Mouse (Mus musculus) liver, embryonic 12.5 days (tissue): ENCODE data around the gene Pilra. TPM values are rescaled to one million over a fixed set of nuclear protein-coding genes. Genes with fewer than 3 reads are reported as not detected.

Experiments
- ATAC-seq: fragments of 200-750 bp; cut with Nextera tagmentation; 2 replicates; pipeline ENCODE4 v1.8.0; 2017; ENCODE audit warnings: moderate number of reproducible peaks, mild to moderate bottlenecking, moderate library complexity
- H3K27ac ChIP-seq: fragments of 300-500 bp; sonication (generic); 2 replicates; pipeline ENCODE4 v1.5.1; 2016; ENCODE audit warnings: mild to moderate bottlenecking
- H3K27me3 ChIP-seq: fragments of 300-500 bp; sonication (generic); replicated peaks from 2 replicates; pipeline ENCODE4 v1.6.1; 2016; ENCODE audit warnings: mild to moderate bottlenecking, moderate library complexity
- H3K36me3 ChIP-seq: fragments of 300-500 bp; sonication (generic); 2 replicates; pipeline ENCODE4 v1.6.1; 2016; ENCODE audit warnings: mild to moderate bottlenecking, moderate library complexity
- H3K4me1 ChIP-seq: fragments of 300-500 bp; sonication (generic); 2 replicates; pipeline ENCODE4 v1.6.1; 2016
- H3K4me2 ChIP-seq: fragments of 300-500 bp; sonication (generic); 2 replicates; pipeline ENCODE4 v1.6.1; 2016; ENCODE audit warnings: mild to moderate bottlenecking, moderate library complexity
- H3K4me3 ChIP-seq: fragments of 300-500 bp; sonication (generic); 2 replicates; pipeline ENCODE4 v1.5.1; 2016; ENCODE audit warnings: mild to moderate bottlenecking, moderate library complexity
- H3K9ac ChIP-seq: fragments of 300-500 bp; sonication (generic); 2 replicates; pipeline ENCODE4 v1.6.1; 2016; ENCODE audit warnings: mild to moderate bottlenecking, moderate library complexity
- H3K9me3 ChIP-seq: fragments of 300-500 bp; sonication (generic); replicated peaks from 2 replicates; pipeline ENCODE4 v1.6.1; 2016; ENCODE audit warnings: mild to moderate bottlenecking, moderate library complexity
- WGBS: fragments of 180-500 bp; shearing (Covaris S2); methylation state at CpG from one replicate; pipeline ENCODE4 v1.1.7; 2016; ENCODE audit not compliant: insufficient replicate concordance; 5-methylcytosine and 5-hydroxymethylcytosine counted together
- polyA plus RNA-seq: library from polyadenylated mRNA; unstranded; fragments of >200 nt; fragmentation: Nextera tagmentation; extraction: Ambion mirVana; gene quantifications from 2 replicates; pipeline ENCODE4 v1.2.1, GENCODE M21; 2016

Pilra gene
- polyA plus RNA-seq, 1 experiment from 2014 or later = 1.0 TPM

- peaks cover 48% of the 10 kb centered on the region for H3K36me3 ChIP-seq
- peaks cover 4% of the 10 kb centered on the region; the same call in 1 of the 2 replicates for H3K27me3 ChIP-seq
- WGBS = 2% methylated on average over 62 of the region's 62 CpGs
- peak overlapping the region; percentile 98 for H3K4me2 ChIP-seq
- H3K4me3 ChIP-seq = peak overlapping the region; percentile 76
- peak; percentile 13 for ATAC-seq
- peak overlapping the region; percentile 91 for H3K9ac ChIP-seq
- H3K4me1 ChIP-seq = peaks cover 58% of the 10 kb centered on the region
- H3K9me3 ChIP-seq = no peaks in the 10 kb centered on the region
- H3K27ac ChIP-seq = peak overlapping the region; percentile 99
These were observed 50.7 kb downstream of the Pilra start for GRCm38 (mm10) chr5:137785164-137786031.

- peaks cover 4% of the 10 kb centered on the region; the same call in 1 of the 2 replicates for H3K27me3 ChIP-seq
- H3K4me1 ChIP-seq = peaks cover 67% of the 10 kb centered on the region
- peak overlapping the region; percentile 76 for H3K4me3 ChIP-seq
- H3K9ac ChIP-seq = peak overlapping the region; percentile 91
- H3K36me3 ChIP-seq = peaks cover 52% of the 10 kb centered on the region
- no peak for ATAC-seq
- 71% methylated on average over 14 of the region's 14 CpGs for WGBS
- peak overlapping the region; percentile 98 for H3K4me2 ChIP-seq
- no peaks in the 10 kb centered on the region for H3K9me3 ChIP-seq
- H3K27ac ChIP-seq = peak overlapping the region; percentile 99
These were observed 51.5 kb downstream of the Pilra start for GRCm38 (mm10) chr5:137784546-137784945.

DNA sequence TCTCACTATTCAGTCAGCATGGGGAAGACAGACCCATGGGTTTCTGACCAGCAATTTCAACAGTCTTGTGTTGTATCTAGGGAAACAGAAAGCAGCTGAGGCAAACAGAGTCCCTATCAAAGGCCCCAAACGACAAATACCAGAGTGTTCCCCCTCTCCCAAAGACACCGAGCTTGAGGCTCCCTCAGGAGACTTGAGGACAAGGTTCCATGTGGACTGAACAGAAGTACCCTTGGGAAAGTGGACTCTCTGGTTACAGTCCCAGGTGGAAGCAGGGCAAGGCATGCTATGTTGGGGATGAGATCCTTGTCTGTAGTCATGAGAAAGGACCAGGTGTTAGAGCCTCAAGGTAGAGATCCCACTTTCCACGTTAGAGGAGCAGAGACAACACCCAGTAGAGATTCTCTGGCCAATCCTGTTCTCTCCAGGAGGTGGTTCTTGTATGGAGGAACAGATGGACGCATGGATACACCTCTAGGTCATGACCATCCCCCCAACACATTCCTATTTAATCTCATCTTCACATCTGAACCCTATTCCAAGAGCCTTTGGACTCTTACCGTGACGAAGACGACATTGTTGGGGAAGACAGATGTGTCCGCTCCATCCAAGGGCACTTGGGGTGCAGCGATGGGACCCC, 52.1 kb downstream of the Pilra start:
- Histone ChIP-seq H3K27me3 (peaks cover 4% of the 10 kb centered on the region; the same call in 1 of the 2 replicates), H3K9me3 (no peaks in the 10 kb centered on the region), H3K9ac (peak overlapping the region; percentile 91), H3K4me3 (peak overlapping the region; percentile 76), H3K36me3 (peaks cover 52% of the 10 kb centered on the region), H3K4me2 (peak overlapping the region; percentile 98), H3K4me1 (peaks cover 69% of the 10 kb centered on the region), H3K27ac (peak overlapping the region; percentile 99)
- 62% methylated on average over 9 of the region's 9 CpGs for WGBS
- ATAC-seq = no peak

DNA sequence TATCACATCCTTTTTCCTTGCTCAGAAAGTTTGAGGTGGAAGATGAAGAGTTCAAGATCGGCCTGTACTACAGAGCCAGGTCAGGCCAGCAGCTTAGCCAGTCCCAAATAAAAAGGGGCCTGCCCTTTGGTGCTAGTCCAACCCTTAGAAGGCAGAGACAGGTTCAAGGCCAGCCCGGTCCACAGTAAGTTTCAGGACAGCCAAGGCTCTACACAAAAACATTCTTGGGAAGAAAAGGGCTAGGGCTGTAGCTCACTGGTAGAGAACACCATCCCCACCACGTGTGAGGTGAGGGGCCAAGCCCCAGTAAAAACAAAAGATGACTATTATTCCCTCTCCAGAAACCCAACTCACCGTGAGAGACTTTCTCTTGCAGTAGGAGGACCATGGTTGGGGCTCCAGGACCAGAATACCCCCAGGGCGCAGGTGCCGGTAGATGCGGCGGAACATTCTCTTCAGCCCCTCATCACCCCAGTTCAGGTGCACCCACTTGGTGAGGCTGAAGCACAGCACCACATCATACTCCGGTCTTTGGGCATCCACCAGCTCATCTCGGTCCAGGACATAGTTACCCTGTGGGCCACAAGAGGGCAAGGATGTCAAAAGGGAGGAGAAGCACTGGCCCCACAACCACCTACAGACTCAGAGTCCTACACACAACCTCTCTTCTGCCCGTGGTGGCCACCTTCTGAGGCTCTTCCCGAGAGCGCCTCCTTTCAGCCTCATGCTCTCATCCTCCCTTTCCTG, 53.1 kb downstream of the Pilra start:
- ATAC-seq = no peak
- peak overlapping the region; percentile 91; the same call in 1 of the 2 replicates for H3K9ac ChIP-seq
- peaks cover 52% of the 10 kb centered on the region for H3K36me3 ChIP-seq
- H3K9me3 ChIP-seq = no peaks in the 10 kb centered on the region
- peak overlapping the region; percentile 99 for H3K27ac ChIP-seq
- 81% methylated on average over 13 of the region's 13 CpGs for WGBS
- 0 out of 2 replicates have a peak, but pooled peaks cover under 1% of the 10 kb centered on the region for H3K27me3 ChIP-seq
- peak overlapping the region; percentile 76; the same call in 1 of the 2 replicates for H3K4me3 ChIP-seq
- H3K4me1 ChIP-seq = peaks cover 70% of the 10 kb centered on the region
- H3K4me2 ChIP-seq = peak overlapping the region; percentile 98

DNA sequence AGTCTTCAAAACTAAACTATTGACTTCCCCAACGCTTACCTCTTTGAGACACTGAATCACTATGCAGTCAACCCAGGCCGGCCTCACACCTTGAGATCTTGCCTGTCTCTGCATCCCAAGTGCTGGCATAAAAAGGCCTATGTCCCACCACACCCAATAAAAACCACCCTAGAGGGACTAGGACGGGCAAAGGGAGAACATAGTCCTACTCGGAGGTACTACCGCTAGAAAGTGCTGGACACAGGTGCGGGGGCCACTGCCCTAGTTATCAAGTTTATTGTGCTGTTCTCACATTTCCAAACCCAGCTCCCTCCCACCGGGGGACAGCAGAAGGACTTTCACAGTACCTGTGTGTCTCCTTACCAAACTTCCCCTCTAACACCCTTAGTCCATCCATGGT, 54.4 kb downstream of the Pilra start:
- Histone ChIP-seq H3K4me3 (no peak overlapping the region), H3K36me3 (peaks cover 52% of the 10 kb centered on the region), H3K4me2 (no peak overlapping the region), H3K27me3 (no peaks in the 10 kb centered on the region), H3K9me3 (no peaks in the 10 kb centered on the region), H3K9ac (no peak overlapping the region), H3K4me1 (peaks cover 79% of the 10 kb centered on the region), H3K27ac (0 out of 2 replicates have a peak overlapping the region, but pooled peaks have one; percentile 18)
- WGBS = 83% methylated on average over 7 of the region's 7 CpGs
- no peak for ATAC-seq

DNA sequence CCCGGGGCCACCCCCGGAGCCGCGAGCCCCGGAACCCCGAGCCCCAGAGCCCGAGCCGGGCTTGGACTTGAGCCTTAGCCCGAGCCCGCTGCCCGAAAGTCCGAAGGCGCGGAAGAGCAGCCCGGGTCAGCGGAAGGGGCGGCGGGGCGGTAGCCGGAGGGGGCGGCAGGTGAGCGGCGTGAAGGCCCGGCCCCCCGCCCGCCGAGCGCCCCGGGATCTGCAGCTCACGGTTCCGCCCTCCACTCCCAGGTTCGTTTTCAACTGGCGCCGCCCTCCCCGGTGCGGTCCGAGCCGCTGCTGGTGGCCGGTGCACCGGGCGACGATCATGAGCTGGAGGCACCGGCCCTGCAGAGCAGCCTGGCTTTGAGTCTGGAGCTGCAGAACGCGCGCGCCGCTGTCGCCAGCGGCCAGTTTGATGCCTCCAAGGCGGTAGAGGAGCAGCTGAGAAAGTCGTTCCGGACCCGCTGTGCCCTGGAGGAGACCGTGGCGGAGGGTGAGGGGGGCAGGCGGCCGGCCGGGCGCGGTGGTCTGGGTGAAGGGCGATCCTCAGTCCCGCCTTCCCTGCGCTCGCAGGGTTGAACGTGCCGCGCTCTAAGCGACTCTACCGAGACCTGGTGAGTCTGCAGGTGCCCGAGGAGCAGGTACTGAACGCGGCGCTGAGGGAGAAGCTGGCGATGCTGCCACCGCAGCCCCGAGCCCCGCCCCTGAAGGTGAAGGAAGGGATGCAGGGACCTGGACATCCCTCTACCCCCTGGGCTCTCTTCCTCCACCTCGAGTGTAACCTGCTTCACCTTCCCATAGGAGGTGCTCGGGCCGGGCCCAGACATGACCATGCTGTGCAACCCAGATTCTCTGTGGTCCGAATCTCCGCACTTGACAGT, 56.8 kb downstream of the Pilra start:
- Histone ChIP-seq H3K9me3 (no peaks in the 10 kb centered on the region), H3K4me2 (peak overlapping the region; percentile 94), H3K27me3 (no peaks in the 10 kb centered on the region), H3K27ac (peak overlapping the region; percentile 93), H3K4me1 (peaks cover 79% of the 10 kb centered on the region), H3K4me3 (peak overlapping the region; percentile 98), H3K9ac (peak overlapping the region; percentile 95), H3K36me3 (peaks cover 44% of the 10 kb centered on the region)
- ATAC-seq = peak; percentile 65
- WGBS = under 1% methylated on average over 83 of the region's 83 CpGs

DNA sequence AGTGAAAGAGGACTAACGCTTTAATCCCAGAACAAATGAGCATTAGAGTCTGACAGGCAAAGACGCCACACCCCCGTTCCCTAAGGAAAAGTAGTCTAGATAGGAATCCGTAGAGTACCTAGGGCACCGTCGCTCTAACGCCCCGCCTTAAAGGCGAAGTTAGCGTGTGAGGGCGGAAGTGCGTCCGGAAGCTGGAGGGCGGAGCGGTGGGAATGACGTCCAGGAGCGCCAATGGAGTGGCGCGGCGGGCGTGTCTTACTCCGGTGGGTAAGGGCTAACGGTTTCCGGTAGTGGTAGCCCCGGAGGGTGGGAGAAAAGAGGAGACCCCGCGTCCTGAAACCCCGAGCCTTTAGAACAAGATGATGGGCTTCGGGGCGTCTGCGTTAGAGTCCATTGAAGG, 57.4 kb downstream of the Pilra start, which contains the start of gene Ppp1r35:
TSS of gene Ppp1r35 (plus strand) at position 215 of the 400 bp plus-strand sequence.
- peak within 1 kb of the TSS; percentile 93 for H3K27ac ChIP-seq
- H3K36me3 ChIP-seq = peaks cover 37% of the 10 kb centered on the region
- peak within 1 kb of the TSS; percentile 95 for H3K9ac ChIP-seq
- ATAC-seq = peak; percentile 92
- peak within 1 kb of the TSS; percentile 98 for H3K4me3 ChIP-seq
- no peaks in the 10 kb centered on the region for H3K9me3 ChIP-seq
- under 1% methylated on average over 29 of the region's 31 CpGs for WGBS
- peaks cover 73% of the 10 kb centered on the region for H3K4me1 ChIP-seq
- no peaks in the 10 kb centered on the region for H3K27me3 ChIP-seq
- peak within 1 kb of the TSS; percentile 94 for H3K4me2 ChIP-seq

DNA sequence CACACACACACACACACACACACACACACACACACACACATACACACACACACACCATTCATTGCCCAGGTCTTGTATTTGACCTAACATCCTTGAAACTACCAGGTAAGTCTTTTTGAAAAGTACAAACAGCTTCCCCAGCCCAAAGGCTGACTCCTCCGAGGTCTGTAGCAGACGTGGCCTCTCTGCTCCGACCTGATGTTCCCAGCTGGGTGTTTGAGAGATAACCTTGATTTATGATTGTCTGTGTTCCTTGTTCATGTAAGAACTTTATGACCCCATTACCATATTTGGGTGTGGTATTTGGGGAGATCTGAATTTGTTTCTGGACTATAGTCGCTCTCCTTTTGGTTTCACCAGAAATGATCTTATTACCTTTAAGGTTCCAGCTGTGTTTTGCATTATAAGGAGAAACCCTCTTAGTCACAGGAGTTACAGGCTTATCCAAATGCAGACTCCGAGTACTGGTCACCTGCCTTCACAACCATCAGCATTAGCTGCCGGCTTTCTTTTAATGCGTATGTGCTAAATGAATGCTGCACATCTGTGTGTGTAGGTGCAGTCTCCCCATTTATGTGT, 58.7 kb downstream of the Pilra start:
- no peak for ATAC-seq
- H3K4me2 ChIP-seq = peak overlapping the region; percentile 94; the same call in 1 of the 2 replicates
- H3K36me3 ChIP-seq = peaks cover 24% of the 10 kb centered on the region
- H3K4me1 ChIP-seq = peaks cover 73% of the 10 kb centered on the region
- H3K4me3 ChIP-seq = no peak overlapping the region
- H3K9me3 ChIP-seq = no peaks in the 10 kb centered on the region
- no peak overlapping the region; the same call in 1 of the 2 replicates for H3K27ac ChIP-seq
- H3K27me3 ChIP-seq = no peaks in the 10 kb centered on the region
- no peak overlapping the region for H3K9ac ChIP-seq
- 69% methylated on average over 7 of the region's 7 CpGs for WGBS

DNA sequence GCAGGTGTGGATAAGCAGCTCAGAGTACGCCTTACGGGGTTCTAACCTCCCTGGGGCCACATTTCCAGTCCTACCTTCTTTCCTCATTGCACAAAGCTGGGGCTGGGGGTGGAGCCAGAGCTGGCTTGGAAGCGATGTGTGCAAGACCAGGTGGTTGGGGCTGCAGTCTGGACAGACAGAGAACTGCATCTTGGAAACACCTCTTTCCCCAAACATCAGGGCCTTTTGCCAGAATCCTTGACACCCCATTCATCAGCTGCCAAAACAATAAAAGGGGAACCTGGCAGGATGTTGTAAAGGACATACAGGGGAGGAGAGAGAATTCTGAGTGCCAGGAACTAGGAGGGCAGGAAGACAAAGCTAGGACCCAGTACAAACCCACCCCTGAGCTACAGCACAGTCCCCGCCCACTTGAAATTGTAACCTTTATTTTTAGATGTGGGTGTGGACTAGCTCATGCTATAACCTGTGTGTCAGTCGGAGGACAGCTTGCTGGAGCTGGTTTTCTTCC, 59.6 kb downstream of the Pilra start:
- Histone ChIP-seq H3K4me2 (peak overlapping the region; percentile 15; the same call in 1 of the 2 replicates), H3K4me3 (no peak overlapping the region), H3K36me3 (peaks cover 15% of the 10 kb centered on the region), H3K9me3 (no peaks in the 10 kb centered on the region), H3K9ac (peak overlapping the region; percentile 45), H3K27ac (peak overlapping the region; percentile 68), H3K4me1 (peaks cover 65% of the 10 kb centered on the region), H3K27me3 (no peaks in the 10 kb centered on the region)
- ATAC-seq = peak; percentile 14; the same call in 1 of the 2 replicates
- 22% methylated on average over 5 of the region's 5 CpGs for WGBS

DNA sequence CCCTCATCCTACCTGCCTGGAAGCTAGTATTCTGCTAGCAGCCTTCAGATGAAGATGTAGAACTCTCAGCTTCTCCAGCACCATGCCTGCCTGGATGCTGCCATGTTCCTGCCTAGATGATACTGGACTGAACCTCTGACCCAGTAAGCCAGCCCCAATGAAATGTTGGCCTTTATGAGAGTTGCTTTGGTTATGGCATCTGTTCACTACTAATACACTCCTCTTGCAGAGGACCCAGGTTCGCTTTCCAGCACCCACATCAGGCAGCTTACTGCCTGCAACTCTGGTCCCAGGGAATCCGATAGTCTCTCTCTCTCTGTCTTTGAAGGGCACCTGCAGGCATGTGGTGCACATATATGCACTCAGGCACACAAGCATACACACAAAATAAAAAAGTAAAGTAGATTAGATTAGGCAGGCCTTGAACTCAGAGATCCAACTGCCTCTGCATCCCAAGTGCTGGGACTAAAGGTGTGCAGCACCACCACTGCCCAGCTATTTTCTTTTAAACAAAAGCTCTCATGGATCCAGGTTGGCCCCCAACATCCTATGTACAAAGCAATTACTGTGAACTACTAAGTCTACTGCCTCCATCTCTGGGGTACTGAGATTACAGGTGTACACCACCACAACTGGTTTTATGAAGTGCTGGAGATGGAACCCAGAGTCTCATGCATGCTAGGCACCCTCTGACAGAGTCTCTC, 60.3 kb downstream of the Pilra start:
- WGBS = 81% methylated on average over 2 of the region's 2 CpGs
- ATAC-seq = no peak
- 0 out of 2 replicates have a peak overlapping the region, but pooled peaks have one; percentile 45 for H3K9ac ChIP-seq
- peaks cover 57% of the 10 kb centered on the region for H3K4me1 ChIP-seq
- H3K9me3 ChIP-seq = no peaks in the 10 kb centered on the region
- peaks cover 8% of the 10 kb centered on the region for H3K36me3 ChIP-seq
- H3K27me3 ChIP-seq = no peaks in the 10 kb centered on the region
- H3K4me2 ChIP-seq = peak overlapping the region; percentile 15; the same call in 1 of the 2 replicates
- H3K4me3 ChIP-seq = no peak overlapping the region
- H3K27ac ChIP-seq = peak overlapping the region; percentile 68
